Mouse (Mus musculus) stomach, embryonic 16.5 days (tissue): ENCODE results near the gene Chrm4. TPM values are rescaled to one million over a fixed set of nuclear protein-coding genes. Genes with fewer than 3 reads are reported as not detected.
A peak's percentile ranks its signal among the peaks of the same experiment; 100 is the strongest.

Experiments used
- ATAC-seq: fragments of 200-750 bp; cut with Nextera tagmentation; 2 replicates; pipeline ENCODE4 v1.8.0; 2017; ENCODE audit warnings: moderate number of reproducible peaks, moderate TSS enrichment; ENCODE audit not compliant: insufficient read depth, low FRiP score
- H3K27ac ChIP-seq: fragments of 300-500 bp; sonication (generic); 2 replicates; pipeline ENCODE4 v1.5.1; 2014; ENCODE audit warnings: low read length
- H3K27me3 ChIP-seq: fragments of 300-500 bp; sonication (generic); 2 replicates; pipeline ENCODE4 v1.6.1; 2014; ENCODE audit warnings: low read length, control low read depth, mixed read lengths; ENCODE audit not compliant: control insufficient read depth, insufficient read depth
- H3K36me3 ChIP-seq: fragments of 300-500 bp; sonication (generic); 2 replicates; pipeline ENCODE4 v1.6.1; 2014; ENCODE audit warnings: low read length; ENCODE audit not compliant: control insufficient read depth, insufficient read depth
- H3K4me1 ChIP-seq: fragments of 300-500 bp; sonication (generic); 2 replicates; pipeline ENCODE4 v1.6.1; 2014; ENCODE audit warnings: low read length, control low read depth, mixed read lengths; ENCODE audit not compliant: control insufficient read depth, insufficient read depth
- H3K4me2 ChIP-seq: fragments of 300-500 bp; sonication (generic); 2 replicates; pipeline ENCODE4 v1.6.1; 2014; ENCODE audit warnings: low read depth, low read length, mixed read lengths
- H3K4me3 ChIP-seq: fragments of 300-500 bp; sonication (generic); replicated peaks from 2 replicates; pipeline ENCODE4 v1.5.1; 2014; ENCODE audit warnings: mild to moderate bottlenecking, low read length
- H3K9ac ChIP-seq: fragments of 300-500 bp; sonication (generic); 2 replicates; pipeline ENCODE4 v1.6.1; 2014; ENCODE audit warnings: low read length
- H3K9me3 ChIP-seq: fragments of 300-500 bp; sonication (generic); replicated peaks from 2 replicates; pipeline ENCODE4 v1.6.1; 2016; ENCODE audit warnings: low read length, control low read depth; ENCODE audit not compliant: control insufficient read depth
- WGBS: fragments of 180-500 bp; shearing (Covaris S2); extraction: QIAGEN DNeasy Blood & Tissue Kit; methylation state at CpG from one replicate; pipeline ENCODE4 v1.1.7; 2014; 5-methylcytosine and 5-hydroxymethylcytosine counted together
- polyA plus RNA-seq: library from polyadenylated mRNA; unstranded; fragments of >200 nt; fragmentation: Nextera tagmentation; extraction: Ambion mirVana; gene quantifications from 2 replicates; pipeline ENCODE4 v1.2.1, GENCODE M21; 2015

Gene Chrm4
- polyA plus RNA-seq, 1 experiment from 2014 or later: 0.27 TPM

- Histone ChIP-seq H3K36me3 (no peaks in the 10 kb centered on the region), H3K4me3 (no peak overlapping the region), H3K27me3 (peaks cover 3% of the 10 kb centered on the region), H3K27ac (no peak overlapping the region), H3K4me2 (no peak overlapping the region), H3K4me1 (peaks cover 36% of the 10 kb centered on the region), H3K9ac (no peak overlapping the region), H3K9me3 (no peaks in the 10 kb centered on the region)
- ATAC-seq: no peak
- 67% methylated on average over 23 of the region's 23 CpGs for WGBS
Measured at GRCm38 (mm10) chr2:91928534-91929350, 1.7 kb downstream of the Chrm4 start.

- H3K9me3 ChIP-seq: no peaks in the 10 kb centered on the region
- H3K4me3 ChIP-seq: no peak overlapping the region
Measured at GRCm38 (mm10) chr2:91929455-91929854, 2.4 kb downstream of the Chrm4 start.

GRCm38 (mm10) chr2:91929936-91930335, 2.9 kb downstream of the Chrm4 start:
- peak overlapping the region; percentile 54 for H3K4me3 ChIP-seq
- peaks cover 32% of the 10 kb centered on the region for H3K4me1 ChIP-seq
- no peak for ATAC-seq
- no peak overlapping the region for H3K27ac ChIP-seq
- H3K4me2 ChIP-seq: peak overlapping the region; percentile 78
- H3K27me3 ChIP-seq: no peaks in the 10 kb centered on the region
- 15% methylated on average over 12 of the region's 12 CpGs for WGBS
- H3K9ac ChIP-seq: peak overlapping the region; percentile 85; the same call in 1 of the 2 replicates
- no peaks in the 10 kb centered on the region for H3K9me3 ChIP-seq
- H3K36me3 ChIP-seq: 0 out of 2 replicates have a peak, but pooled peaks cover 5% of the 10 kb centered on the region

More at GRCm38 (mm10) chr2:91929455-91929854, 2.4 kb downstream of the Chrm4 start:
- Histone ChIP-seq H3K9ac (no peak overlapping the region), H3K36me3 (0 out of 2 replicates have a peak, but pooled peaks cover 2% of the 10 kb centered on the region), H3K27ac (no peak overlapping the region), H3K4me2 (no peak overlapping the region), H3K4me1 (peaks cover 32% of the 10 kb centered on the region), H3K27me3 (no peaks in the 10 kb centered on the region; the same call in 1 of the 2 replicates)
- 59% methylated on average over 3 of the region's 3 CpGs for WGBS
- ATAC-seq: no peak

GRCm38 (mm10) chr2:91930761-91931291, 3.8 kb downstream of the Chrm4 start:
- peaks cover 32% of the 10 kb centered on the region for H3K4me1 ChIP-seq
- H3K27me3 ChIP-seq: no peaks in the 10 kb centered on the region
- H3K9ac ChIP-seq: peak overlapping the region; percentile 85
- H3K36me3 ChIP-seq: 0 out of 2 replicates have a peak, but pooled peaks cover 5% of the 10 kb centered on the region
- ATAC-seq: no peak
- H3K4me2 ChIP-seq: peak overlapping the region; percentile 78
- H3K9me3 ChIP-seq: no peaks in the 10 kb centered on the region
- H3K4me3 ChIP-seq: peak overlapping the region; percentile 54
- 7% methylated on average over 23 of the region's 23 CpGs for WGBS
- H3K27ac ChIP-seq: peak overlapping the region; percentile 63

GRCm38 (mm10) chr2:91931328-91932159, 4.5 kb downstream of the Chrm4 start:
- Histone ChIP-seq H3K9ac (peak overlapping the region; percentile 85), H3K9me3 (no peaks in the 10 kb centered on the region), H3K4me3 (peak overlapping the region; percentile 54), H3K27ac (peak overlapping the region; percentile 63), H3K4me2 (peak overlapping the region; percentile 78), H3K27me3 (no peaks in the 10 kb centered on the region), H3K36me3 (0 out of 2 replicates have a peak, but pooled peaks cover 5% of the 10 kb centered on the region), H3K4me1 (peaks cover 32% of the 10 kb centered on the region)
- peak; percentile 63 for ATAC-seq
- 2% methylated on average over 41 of the region's 50 CpGs for WGBS

GRCm38 (mm10) chr2:91932160-91932711, 5.2 kb downstream of the Chrm4 start, which contains the start of gene Mdk:
Gene Mdk (minus strand): TSS chr2:91932297.
- WGBS: 5% methylated on average over 13 of the region's 16 CpGs
- peak within 1 kb of the TSS; percentile 78 for H3K4me2 ChIP-seq

GRCm38 (mm10) chr2:91932737-91933350, 5.8 kb downstream of the Chrm4 start:
- Histone ChIP-seq H3K4me2 (peak overlapping the region; percentile 78), H3K27ac (peak overlapping the region; percentile 63; the same call in 1 of the 2 replicates), H3K36me3 (peaks cover 15% of the 10 kb centered on the region; the same call in 1 of the 2 replicates), H3K4me3 (no peak overlapping the region), H3K9ac (0 out of 2 replicates have a peak overlapping the region, but pooled peaks have one; percentile 85), H3K27me3 (no peaks in the 10 kb centered on the region), H3K9me3 (no peaks in the 10 kb centered on the region), H3K4me1 (peaks cover 32% of the 10 kb centered on the region)
- no peak for ATAC-seq
- 22% methylated on average over 6 of the region's 6 CpGs for WGBS

More at GRCm38 (mm10) chr2:91932160-91932711, 5.2 kb downstream of the Chrm4 start, which contains the start of gene Mdk:
- H3K9me3 ChIP-seq: no peaks in the 10 kb centered on the region
- H3K4me1 ChIP-seq: peaks cover 32% of the 10 kb centered on the region
- H3K27ac ChIP-seq: peak within 1 kb of the TSS; percentile 63
- no peaks in the 10 kb centered on the region for H3K27me3 ChIP-seq
- H3K36me3 ChIP-seq: peaks cover 12% of the 10 kb centered on the region; the same call in 1 of the 2 replicates
- no peak for ATAC-seq
- H3K4me3 ChIP-seq: peak within 1 kb of the TSS; percentile 54
- H3K9ac ChIP-seq: peak within 1 kb of the TSS; percentile 85

GRCm38 (mm10) chr2:91933471-91933870, 6.4 kb downstream of the Chrm4 start:
- Histone ChIP-seq H3K9ac (no peak overlapping the region), H3K9me3 (no peaks in the 10 kb centered on the region), H3K36me3 (peaks cover 15% of the 10 kb centered on the region; the same call in 1 of the 2 replicates), H3K4me1 (peaks cover 28% of the 10 kb centered on the region), H3K4me2 (no peak overlapping the region), H3K27ac (peak overlapping the region; percentile 29; the same call in 1 of the 2 replicates), H3K27me3 (no peaks in the 10 kb centered on the region), H3K4me3 (no peak overlapping the region)
- ATAC-seq: no peak
- 48% methylated on average over 9 of the region's 9 CpGs for WGBS
